Mouse (Mus musculus) fat pad, adult 2 months (tissue): Measurements from ENCODE around the gene Adgb.
A peak's percentile ranks its signal among the peaks of the same experiment; 100 is the strongest.

Experiments
- DNase-seq: peaks from one replicate; pipeline ENCODE4 v3.0.0-alpha.2; 2011; ENCODE audit warnings: low read depth, low spot score; ENCODE audit errors: extremely low read depth

Gene Adgb

GRCm38 (mm10) chr10:10352184-10352583 lies 119.9 kb downstream of the Adgb start:
- no peak for DNase-seq

- no peak for DNase-seq
Measured at GRCm38 (mm10) chr10:10350550-10350949, 121.6 kb downstream of the Adgb start.

DNA sequence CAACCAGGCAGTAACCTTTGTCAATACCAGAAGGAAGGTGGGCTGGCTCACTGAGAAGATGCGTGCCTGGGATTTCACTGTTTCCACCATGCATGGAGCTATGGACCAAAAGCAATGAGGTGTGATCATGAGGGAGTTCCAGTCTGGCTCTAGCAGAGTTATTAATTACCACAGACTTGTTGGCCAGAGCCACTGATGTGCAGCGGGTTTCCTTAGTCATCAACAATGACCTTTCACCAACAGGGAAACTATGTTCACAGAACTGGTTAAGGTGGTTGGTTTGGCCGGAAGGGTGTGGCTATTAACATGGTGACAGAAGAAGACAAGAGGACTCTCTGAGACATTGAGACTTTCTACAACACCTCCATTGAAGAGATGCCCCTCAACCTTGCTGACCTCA lies 128.2 kb downstream of the Adgb start:
- DNase-seq: peak; percentile 25

DNA sequence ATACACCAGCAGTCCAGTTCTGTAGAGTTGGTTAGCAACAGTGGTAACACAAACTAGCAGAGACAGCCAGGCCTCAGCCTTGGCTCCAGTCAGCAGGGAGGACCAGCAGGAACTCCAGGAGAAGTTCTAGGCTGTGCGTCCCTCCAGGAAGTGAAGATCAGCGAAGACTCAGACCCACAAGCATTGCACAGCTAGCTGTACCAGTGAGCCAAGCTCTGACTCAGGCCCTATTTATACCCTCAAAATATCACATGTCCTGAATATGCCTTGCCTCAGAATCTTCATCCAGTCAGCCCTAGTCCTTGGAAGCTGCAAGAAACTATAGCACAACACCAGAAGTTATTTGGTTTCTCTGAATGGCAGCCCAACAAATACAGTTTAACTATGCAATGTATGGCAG lies 146.6 kb downstream of the Adgb start:
- DNase-seq: no peak

GRCm38 (mm10) chr10:10322961-10323360 lies 149.2 kb downstream of the Adgb start:
- no peak for DNase-seq

DNA sequence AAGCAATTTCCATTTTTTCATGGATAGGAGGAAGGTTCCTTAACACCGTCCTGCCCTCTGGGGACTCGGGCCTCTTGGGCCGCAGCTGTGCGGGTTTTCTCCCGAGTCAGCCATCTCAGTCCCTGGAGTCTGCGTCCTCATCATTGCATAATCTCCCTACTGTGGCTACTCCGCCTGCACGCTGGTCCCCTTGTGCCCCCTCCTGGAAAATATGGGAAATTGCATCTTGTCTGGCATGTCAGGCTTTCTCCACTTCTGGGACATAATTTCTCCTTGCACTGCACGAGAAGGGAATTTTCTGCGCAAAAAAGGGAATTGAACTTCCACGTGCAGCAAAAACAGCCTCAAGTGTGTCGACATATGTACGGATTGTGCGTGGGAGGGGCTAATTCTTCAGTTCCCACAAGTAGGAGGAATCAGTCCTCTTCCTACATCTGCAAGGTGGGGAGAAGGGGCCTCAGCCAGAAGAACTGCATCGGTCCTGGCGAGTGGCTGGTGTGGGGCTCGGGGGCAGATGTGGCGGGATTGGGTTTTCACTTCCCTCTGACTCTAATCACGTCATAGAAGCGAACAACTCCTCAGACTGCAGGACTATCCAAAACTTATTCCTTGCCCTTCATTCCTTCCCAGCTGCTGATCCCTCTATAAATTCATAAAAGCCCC lies 150.9 kb downstream of the Adgb start:
- peak; percentile 4 for DNase-seq

DNA sequence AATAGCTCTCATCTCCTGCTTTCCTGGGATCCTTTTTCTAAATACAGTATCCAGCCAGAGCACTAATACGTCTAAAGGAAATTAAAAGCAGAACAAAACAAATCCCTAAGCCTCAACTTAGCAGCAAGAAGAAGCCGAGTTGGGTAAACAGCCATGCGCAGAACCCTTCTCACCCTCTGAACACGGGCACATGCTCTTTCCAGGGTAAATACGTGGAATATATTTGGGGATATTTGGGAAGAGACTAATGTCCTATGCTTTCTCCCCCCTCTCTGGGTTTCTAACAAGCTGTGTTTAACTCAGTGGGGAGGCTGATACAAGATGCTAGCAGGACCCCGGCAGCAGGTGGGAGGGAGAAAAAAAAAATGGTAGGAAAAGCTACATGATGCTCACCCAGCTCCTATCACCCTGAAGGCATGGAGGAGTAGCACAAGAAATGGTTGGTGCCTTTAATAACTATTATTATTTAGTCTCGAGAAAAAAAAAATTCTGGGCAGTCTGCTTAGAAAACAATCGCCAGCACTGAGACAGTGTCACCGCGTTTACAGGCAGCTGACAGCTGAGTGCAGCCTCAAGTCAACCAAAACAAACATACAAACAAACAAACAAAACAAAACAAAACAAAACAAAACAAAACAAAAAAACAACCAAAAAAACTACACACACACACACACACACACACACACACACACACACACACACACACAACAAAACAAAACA lies 151.6 kb downstream of the Adgb start:
- DNase-seq: no peak

DNA sequence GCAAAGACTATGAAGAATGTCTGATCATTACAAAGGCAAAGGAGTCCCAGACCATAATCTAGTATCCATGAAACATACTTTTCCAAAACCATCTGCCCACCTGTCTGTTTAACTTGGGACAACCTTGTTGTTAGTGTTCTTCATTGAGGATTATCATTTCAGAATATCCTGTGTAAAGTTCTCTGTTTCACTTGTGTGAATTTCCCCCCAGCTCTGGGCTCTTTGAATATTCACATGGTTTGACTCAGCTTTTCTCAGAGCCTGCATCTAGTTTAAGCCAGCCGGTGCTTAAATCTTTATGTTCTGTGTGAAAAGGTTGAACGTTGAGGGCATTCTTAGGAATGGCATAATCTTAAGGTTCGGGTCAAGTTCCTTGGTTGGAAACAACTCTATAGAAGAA lies 154.0 kb downstream of the Adgb start:
- no peak for DNase-seq

GRCm38 (mm10) chr10:10315631-10316030 lies 156.5 kb downstream of the Adgb start:
- no peak for DNase-seq

- peak; percentile 23 for DNase-seq
Measured at GRCm38 (mm10) chr10:10314521-10314920, 157.6 kb downstream of the Adgb start.

DNA sequence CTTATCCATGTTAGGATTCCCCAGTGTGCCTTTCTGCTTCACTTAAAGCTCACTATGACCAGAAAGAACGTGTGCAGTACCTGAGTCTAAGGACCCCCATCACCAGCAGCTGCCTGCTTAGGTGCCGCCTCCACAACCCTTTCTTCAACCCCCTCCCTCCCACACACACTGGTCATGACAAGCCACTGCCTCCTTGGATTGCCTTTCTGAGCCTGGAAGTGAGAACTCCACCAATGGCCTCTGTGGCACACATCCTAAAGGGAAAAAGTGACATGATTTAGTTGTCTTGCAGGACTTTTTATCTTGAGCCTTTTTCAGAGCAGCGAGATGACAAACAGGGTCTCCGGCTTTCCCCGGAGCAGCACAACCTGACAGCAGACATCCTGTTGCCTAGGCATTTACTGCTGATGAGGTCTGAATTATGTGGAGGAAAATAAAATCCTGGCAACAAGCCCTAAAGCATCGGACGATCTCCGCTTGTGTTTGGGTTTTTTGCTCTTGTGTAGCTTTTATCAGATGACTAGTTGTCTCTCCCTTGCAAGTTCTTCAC lies 162.2 kb downstream of the Adgb start:
- no peak for DNase-seq

- no peak for DNase-seq
Measured at GRCm38 (mm10) chr10:10309056-10309455, 163.1 kb downstream of the Adgb start.

GRCm38 (mm10) chr10:10307384-10307783 lies 164.7 kb downstream of the Adgb start:
- DNase-seq: no peak

- no peak for DNase-seq
Measured at GRCm38 (mm10) chr10:10304370-10304769, 167.8 kb downstream of the Adgb start.

DNA sequence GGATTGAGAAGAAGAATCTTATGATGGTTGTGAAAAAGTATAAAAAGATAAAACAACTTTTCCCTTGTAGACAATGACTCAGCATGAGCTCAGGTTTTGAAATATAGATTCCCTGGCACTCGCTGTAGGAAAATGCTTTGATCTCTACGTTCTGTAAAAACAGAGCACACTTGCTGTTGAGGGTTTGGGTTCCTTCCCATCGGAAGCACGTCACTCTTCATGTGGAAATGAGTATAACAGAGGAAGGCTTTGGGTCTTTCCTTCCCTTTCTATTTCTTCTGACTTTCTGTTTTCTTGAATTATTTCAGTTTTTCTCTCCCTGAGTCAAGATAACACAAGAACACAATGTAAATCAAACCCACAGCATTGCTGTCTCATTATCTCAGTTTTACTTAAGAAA lies 170.4 kb downstream of the Adgb start:
- no peak for DNase-seq

- DNase-seq: no peak
Measured at GRCm38 (mm10) chr10:10300915-10301439, 171.1 kb downstream of the Adgb start.

GRCm38 (mm10) chr10:10299987-10300386 lies 172.1 kb downstream of the Adgb start:
- DNase-seq: no peak

GRCm38 (mm10) chr10:10287221-10287867 lies 184.8 kb downstream of the Adgb start:
- no peak for DNase-seq
